Mouse (Mus musculus) 3134 (cell line): ENCODE measurements at regions not wholly inside any gene's neighbourhood (a gene's known extent, or its start where the extent isn't known, plus 50 kb on each side); places are given as distances from the start of the nearest gene placed in this dataset.

Source experiments
- DNase-seq: peaks from one replicate; pipeline ENCODE4 v3.0.0-alpha.2; 2011; ENCODE audit warnings: low spot score; ENCODE audit not compliant: insufficient read length; ENCODE audit errors: extremely low read depth

DNA sequence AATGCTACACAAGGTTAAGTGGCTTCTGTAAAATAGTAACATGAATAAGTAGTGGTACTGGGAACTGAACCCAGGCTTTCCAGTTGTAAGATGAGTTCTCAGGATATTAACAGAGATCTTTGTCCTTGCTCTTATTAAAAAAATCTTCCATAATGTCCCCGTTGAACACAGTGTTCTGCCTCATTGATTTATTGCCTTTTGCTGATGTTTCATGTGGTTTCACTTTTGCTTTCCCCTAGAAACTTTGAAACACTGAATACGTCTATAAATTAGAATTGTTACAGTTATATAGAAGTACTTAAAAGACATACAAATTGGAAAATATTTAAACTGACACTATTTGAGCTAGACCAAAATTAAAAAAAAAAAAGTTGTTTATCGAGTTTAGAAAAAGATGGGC is 166.8 kb upstream of the Epha7 start:
- no peak for DNase-seq

DNA sequence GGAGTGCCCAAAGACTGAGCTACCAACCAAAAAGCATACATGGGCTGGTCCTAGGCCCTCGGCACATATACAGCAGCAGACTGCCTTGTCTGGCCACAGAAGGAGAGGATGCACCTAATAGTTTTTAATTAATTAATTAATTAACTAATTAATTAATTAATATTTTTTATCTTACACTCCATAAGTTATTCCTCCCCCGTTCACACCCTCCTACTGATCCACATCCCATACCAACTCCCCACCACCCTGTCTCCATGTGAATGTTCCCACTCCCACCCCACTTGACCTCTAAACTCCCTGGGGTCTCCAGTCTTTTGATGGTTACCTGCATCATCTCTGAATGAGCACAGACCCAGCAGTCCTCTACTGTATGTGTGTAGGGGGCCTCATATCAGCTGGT is 153.5 kb upstream of the Epha7 start:
- no peak for DNase-seq

DNA sequence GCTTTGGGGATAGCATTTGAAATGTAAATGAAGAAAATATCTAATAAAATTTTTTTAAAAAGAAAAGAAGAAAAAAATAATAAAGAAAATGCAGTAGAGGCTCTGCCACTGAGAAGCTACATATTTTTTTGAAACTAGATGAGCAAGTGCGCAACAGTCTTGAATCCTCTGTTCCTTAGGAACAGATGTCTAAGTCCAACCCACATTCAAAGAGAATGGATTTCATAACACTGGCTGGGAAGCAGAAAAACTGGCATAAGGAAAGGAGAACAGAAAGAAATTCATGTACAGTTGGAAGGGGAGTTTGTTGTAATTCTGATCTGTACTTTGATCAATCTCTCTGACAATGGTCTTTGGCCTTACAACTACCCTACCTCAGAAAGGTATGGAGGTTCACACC is 114.8 kb upstream of the Epha7 start:
- no peak for DNase-seq

DNA sequence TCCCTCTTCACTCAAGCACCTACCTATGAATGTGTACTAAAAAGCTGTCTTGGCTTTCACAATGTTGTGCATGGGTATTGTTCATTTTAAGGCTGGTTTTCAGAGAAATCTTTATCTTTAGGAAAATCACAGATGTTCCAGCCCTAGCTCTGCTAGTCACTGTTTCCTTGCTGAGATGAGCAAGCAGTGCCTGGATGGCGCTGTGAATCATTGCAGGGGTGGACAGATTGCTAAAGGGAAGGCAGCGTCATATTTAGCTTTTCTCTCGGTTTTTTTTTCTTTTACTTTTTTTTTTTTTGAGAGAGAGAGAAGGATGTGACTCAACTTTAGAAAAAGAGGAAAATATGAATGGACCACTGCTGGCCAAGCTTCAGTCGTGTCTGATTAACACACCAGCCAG is 112.5 kb upstream of the Epha7 start:
- peak; percentile 14 for DNase-seq

DNA sequence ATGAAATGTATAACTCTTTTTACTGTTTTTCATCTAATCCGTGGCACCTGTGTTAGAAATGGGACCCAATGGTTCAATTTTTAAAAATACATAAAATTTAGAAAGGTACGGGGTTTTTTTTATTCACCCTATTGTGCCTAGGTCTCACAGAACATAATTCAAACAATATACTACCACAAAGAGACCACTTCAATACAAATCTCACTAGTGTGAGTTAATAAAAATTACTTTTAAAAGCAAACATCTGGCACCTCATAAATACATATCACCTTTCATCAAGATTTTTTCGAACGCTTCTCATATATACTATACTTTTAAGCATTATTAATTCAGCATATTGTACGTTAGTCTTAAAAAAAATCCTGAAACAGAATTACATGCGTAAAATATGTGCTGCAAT is 109.6 kb upstream of the Epha7 start:
- no peak for DNase-seq
